Mouse (Mus musculus): Measurements from ENCODE around the gene Cyp4x1.

The Cyp4x1 gene

DNA sequence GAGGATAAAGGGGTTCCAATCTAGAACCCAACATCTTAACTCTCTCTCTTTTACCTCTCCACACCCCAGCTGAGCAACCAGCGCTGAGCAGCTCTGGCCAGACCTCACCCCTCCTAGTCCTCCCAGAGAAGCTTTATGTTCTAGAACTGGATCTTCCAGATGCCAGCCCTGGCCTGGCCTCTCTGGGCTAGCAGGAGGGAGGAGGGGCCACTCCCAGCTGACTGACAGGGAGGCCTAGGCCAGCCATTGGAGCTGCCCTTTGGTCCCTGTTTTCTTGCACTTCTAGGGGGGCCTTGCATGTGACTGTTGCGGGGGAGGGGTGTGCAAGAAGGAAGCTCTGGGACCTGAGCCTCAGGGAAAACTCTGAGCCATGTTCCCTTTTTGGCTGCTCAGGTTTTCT is 43.5 kb downstream of the Cyp4x1 start:
- in situ Hi-C loops (cut with MboI, MseI): no loop called here

DNA sequence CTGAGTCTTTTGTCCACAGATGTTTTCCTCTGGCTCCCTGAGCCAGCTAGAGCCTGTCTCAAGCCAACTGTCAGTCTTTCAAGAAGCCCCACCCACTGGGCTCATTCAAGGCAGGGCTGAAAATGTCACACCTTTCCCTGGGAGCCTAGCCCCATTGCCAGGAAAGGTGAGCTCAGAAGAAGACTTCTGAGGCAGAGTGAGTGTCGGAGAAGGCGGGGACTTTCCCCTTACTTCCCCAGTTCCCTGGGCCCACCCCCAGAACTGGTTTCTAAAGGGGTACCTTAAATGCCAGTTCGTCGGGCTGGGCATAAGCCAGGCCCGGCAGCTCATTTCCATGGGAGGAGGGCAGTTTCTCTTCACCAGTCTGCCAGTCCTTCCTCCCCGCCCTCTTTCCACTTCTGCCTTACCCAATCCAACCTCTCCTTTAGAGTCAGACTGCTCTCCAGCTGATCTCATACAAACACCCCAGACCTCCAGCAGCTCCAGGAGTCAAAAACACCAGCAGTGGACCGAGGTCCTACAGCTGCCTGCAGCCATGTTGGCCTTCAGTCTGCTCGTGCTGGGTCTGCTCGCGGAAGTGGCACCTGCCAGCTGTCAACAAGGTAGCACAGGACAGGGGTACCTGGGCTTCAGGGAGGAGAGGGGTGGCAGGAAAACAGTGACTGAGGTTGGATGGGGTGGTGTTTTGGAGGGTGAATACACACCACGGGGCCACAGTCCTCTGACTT is 45.3 kb downstream of the Cyp4x1 start, which contains the start of gene Pdzk1ip1:
Gene Pdzk1ip1, plus strand, starts transcription at position 98 of the 728 bp plus-strand sequence.
- in situ Hi-C loops (cut with MboI, MseI): no loop called here

DNA sequence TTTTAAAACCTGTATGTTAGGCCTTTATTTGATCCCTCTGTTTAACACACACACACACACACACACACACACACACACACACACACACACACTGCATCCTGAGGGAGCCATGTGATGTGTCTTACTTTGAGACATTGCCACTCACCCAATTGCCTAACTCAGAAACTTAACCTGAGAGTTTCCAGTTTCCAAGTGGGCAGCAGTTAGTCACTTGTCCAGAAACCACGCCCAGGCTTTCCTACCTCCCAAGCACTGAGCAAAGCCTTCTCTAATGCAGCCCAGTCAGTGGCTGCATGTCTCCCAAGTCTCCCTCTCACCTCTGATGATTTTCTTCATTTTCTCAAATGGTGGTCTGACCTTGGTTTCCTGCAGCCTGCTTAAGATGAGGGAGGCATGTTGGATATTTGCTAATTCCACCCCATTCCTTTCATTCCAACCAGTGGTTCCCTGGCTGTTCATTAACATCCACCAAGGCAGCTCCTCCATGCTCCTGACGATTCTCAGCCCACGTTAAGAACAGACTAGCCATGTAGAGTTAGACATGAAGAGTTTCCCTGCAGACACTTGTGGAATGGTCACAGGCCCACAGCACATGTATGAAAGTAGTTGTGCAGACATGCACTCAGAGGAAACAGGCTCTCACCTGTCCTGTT is 47.2 kb downstream of the Cyp4x1 start:
- in situ Hi-C loops (cut with MboI, MseI): no loop called here

DNA sequence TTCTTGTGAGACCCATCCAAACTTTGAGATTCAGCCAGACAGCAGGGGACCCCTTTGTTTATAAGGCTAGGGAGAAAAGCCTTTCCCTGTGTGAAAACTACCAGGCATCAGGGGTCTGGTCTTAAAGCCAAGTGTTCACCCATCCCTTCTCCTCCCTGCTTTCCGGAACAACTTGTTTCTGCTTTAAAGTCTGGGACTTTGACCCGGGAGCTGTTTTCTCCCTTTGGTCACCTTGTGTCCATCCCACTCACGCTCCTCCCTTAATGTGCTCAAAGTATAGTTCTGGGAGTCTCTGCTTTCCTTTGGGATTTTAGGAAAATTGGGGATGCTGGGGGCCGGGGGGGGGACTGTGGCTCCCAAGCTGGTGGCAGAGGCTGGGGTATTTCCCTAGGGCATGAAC is 47.8 kb downstream of the Cyp4x1 start:
- in situ Hi-C loops (cut with MboI, MseI): no loop called here

DNA sequence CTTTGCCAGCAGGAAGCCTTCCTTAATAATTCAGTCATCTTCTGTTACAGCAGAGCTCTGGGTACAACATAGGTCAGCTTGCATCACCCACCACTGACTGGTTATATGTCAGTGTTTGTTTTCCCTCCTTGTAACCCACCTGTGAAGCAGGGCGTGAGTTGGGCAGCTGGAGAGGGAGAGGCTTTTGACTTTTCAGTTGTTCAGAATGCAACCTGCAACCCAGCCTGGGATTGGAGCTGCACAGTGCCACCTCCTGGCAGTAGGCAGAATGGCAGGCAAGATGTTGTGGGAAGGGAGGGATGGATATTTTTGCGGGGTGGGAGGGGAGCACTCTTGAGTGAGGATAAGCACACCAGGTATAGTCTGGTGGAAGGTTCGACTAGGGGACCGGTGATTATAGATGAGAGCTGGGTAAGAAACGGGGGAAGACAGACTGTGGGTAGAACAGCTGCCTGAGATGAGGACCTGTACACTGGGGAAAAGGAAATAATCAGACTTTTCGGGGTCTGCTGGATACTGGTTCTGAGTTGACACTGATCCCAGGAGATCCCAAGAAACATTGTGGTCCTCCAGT is 48.5 kb downstream of the Cyp4x1 start:
- in situ Hi-C loops (cut with MboI, MseI): no loop called here

DNA sequence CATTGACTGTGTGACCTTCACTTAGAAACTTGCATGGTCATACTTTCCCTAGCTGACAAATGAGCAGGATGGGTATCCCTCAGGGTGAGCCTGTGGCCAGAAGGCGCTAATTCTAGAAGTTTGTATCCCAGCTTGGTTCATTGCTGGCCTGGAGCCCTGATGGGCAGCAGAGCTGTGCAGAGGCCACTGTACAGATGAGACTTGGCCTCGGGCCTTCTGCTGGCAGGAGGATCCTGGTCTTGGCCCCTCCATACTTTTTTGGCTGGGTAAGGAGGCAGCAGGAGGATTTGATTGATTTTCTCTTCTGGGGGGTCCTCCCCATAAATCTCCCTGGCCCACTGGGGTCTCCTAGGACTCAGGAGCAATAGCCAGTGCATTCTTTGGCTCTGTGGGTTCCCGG is 51.0 kb downstream of the Cyp4x1 start:
- in situ Hi-C loops (cut with MboI, MseI): no loop called here

DNA sequence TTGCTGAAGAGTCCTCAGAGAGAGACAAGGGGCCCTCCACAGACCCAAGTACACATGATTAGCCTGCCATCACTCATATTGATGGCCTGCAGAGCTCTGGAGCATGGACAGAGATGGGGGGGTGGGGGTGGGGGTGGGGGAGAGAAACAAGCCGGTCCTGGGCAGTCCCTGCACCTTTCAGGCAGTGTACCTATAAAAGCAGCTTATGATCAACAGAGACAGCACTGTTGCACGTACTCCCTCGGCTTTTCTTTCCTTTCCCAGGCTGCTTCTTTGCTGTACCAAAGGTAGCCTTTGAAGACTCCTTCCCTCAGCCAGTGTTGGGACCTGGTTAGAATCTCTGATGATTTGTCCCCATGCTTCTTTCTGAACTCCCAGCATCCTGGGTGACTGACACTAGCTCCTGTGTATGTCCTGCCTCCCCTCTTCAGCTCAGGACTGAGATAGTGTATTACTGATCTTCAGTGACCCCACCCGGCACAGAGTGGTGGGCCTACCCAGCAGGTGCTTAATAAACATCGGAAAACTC is 54.2 kb downstream of the Cyp4x1 start:
- in situ Hi-C loops (cut with MboI, MseI): no loop called here

DNA sequence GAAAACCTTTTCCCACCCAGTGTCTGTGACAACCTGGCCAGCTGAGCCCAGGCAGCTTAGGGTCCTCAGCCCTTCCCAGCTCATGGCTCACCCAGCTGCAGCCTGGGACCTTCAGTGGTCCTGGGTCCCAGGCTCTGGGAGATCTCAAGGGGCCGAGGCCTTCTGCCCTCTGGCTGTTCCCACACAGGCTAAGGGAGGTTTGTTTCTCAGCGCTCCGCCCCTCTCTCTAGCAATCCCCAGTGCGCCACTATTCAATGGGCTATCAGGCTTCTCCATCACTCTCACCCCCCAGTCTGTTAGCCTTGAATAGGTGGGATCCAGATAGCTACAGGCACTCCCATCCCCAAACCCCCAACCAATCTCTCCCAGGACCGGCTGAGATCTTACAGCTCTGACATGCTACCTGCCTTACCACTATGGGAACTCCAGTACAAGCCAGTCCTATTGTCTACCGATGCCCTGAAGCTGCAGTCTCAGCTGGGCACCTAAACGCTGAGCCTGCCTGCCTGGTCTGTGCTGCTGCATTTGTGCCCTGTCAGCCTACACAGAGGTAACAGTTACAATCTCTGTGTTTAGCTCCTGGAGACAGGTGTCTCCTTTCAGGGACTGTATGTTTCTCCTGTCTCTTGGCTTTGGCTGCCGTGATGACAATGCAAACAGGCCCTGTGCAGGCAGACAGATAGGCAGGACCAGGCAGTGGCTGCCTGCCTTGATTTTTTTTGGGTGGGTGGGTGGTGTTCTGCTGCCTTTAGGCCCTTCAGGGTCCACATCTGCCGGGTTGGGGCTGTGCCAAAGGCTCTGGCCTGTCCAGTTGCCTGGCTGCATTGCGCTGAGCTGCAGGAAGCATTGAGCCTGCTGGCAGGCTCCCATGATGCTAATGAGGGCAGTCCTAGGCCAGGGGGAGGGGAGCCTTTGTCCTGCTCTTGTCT is 54.9 kb downstream of the Cyp4x1 start:
- in situ Hi-C loops (cut with MboI, MseI): no loop called here

DNA sequence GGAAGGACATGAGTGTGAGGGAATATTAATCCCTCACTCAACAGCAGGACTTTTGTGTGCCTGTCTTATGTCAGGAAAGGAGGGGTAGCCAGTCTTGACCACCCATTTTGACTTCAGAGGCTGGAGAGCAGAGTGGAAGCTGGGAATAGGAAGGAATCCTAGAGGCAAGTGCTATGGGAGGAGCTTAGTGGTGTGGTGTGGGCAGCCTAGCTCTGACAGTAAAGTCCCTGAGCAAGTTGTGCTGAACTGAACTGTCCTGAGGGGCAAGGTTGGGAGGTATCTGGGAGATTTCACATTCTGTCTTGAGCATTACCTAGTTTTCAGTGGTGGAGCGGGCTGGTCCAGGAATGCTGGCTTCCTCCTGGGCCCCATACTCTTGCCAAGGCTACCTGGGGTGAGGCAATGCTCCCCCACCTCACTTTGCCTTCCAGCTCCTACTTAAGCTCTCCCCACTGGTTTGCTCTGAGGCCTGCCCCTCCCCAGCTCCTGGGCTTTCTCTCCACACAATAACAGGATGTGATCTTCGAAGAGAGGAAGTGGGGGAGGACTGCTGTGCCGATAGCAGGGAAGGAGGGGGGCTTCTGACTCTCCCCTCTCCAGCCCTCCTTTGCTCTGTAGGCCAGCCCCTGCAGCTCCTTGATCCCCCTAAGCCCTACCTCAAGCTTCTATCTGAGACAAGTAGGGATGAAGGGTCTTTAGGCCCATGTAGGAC is 58.7 kb downstream of the Cyp4x1 start:
- in situ Hi-C loops (cut with MboI, MseI): no loop called here

DNA sequence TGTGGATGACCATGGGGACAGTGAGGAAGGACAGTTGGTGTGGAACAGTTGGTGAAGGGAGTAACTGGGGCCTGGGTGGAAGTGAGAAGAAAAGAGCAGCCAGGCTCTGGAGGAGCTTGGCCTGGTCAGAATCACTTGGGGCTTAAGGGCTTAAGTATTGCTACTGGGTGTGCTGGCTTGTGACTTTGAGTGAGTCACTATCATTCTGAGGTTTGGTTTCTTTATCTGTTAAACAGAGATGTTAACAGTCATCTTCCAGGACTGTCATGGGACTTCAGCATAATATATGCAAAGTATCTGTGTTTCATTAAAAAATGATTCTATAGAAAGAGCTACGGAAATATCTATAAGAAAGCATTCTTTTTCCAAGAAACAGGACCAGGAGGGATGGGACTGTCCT is 59.3 kb downstream of the Cyp4x1 start:
- in situ Hi-C loops (cut with MboI, MseI): loop anchor here (25.0 kb wide), 1 partner anchor 863 kb away; the partner anchor contains the start of gene Dmbx1

DNA sequence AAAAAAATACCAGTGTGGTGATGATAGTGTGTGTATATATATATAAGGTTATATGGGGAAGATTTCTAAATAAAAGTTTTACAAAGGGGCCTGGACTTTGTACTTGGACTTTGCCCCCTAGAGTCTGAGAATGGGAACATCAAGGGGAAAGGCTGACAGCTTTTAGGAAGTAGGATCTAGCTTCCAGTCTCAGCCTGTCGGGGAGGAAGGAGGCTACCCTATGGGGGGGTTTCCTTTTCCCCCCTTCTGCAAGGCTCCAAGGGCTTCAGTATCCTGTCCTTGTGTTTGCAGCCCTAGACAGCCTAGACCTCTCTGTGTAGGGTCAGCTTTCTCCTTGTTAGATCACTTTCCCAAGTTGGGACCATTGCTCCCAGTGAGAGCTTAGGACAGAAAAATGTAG is 62.4 kb downstream of the Cyp4x1 start:
- in situ Hi-C loops (cut with MboI, MseI): loop anchor here (25.0 kb wide), 1 partner anchor 866 kb away; the partner anchor contains the start of gene Dmbx1

DNA sequence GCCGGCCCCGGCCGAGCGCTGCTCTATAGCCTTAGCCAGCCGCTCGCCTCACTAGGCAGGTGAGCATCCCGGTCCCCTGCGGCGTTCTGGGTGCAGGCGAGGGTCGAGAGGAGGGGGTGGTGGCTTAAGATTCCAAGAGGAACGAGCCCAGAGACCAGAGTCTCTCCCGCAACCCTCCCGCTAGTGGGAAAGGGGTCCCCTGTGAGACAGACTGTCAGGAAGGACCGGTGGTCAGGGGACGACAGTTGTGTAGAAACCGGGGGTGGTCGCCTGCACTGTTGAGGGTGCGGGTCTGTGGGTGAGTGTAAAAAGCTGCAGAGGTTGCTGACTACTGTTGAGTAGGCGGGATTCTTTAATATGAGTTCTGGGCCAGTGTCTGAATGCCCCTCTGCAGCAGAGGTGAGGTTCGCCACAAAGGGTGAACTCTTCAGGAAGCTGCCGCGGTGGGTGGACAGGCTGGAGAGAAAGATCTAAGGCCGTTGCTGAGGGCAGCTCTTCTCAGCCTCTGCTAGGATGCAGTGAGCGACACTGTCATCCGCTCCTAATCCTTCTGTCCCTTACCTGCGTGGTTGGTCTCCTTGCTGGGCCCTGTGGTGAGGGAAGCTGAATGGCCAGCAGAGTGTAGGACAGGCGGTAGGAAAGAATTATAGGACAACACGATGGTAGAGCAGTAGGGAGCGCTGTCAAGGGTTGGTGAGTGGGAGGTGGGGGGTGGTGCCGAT is 70.4 kb downstream of the Cyp4x1 start:
- in situ Hi-C loops (cut with MboI, MseI): loop anchor here (25.0 kb wide), 1 partner anchor 874 kb away; the partner anchor contains the start of gene Dmbx1

DNA sequence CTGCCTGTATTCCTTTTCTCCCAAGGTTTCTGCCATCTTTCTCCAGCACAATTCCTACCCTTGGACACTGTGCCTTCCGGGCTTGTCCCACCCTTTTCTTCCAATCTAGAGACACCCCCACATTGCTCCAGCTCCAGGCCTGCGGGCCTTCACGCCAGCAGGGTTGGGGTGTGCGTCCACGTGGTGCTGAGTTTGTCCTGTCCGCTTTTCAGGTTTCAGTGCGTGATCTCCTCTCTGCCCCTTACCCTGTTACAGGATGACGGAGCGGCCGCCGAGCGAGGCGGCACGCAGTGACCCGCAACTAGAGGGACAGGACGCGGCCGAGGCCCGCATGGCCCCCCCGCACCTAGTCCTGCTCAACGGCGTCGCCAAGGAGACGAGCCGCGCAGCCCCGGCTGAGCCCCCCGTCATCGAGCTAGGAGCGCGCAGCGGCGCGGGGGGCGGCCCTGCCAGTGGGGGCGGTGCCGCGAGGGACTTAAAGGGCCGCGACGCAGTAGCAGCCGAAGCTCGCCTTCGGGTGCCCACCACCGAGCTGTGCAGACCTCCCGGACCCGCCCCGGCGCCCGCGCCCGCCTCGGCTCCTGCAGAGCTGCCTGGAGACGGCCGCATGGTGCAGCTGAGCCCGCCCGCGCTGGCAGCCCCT is 71.1 kb downstream of the Cyp4x1 start:
- in situ Hi-C loops (cut with MboI, MseI): loop anchor here (25.0 kb wide), 1 partner anchor 874 kb away; the partner anchor contains the start of gene Dmbx1

DNA sequence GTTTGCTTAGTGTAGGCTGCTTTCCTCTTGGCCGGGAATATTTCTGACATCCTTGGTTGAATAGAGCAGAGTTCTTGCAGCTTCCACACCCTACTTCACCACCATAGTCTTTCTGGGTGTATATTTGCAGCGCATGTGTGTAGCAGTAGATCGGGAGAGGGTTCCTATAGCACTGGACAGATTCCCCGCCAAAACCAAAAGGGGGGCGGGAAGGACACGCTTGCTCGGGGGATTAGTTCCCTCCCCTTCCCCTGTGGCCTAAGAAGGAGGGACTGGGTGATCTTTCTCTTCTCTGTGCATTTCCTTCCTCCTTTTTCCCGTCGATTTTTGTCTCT is 71.6 kb downstream of the Cyp4x1 start:
- in situ Hi-C loops (cut with MboI, MseI): loop anchor here (25.0 kb wide), 1 partner anchor 875 kb away; the partner anchor contains the start of gene Dmbx1

DNA sequence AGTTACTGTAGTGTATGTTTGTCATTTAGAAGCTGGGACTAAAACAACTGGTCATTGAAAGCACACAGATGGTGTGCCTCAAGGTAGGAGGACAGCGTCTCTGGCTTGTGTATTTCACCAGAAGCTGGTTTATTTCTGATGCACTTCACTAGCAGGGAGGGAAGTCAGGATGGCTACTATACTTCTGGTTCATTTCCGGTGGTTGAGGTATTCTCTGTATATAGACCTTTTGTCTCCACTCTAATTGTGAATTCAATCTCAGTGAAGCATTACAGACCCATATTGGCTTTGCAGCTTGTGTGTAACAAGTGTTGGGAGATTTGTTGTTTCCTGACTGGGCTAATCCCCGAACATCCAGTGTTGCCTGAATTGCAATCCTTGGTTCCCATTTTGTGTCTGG is 73.3 kb downstream of the Cyp4x1 start:
- in situ Hi-C loops (cut with MboI, MseI): loop anchor here (25.0 kb wide), 1 partner anchor 877 kb away; the partner anchor contains the start of gene Dmbx1

DNA sequence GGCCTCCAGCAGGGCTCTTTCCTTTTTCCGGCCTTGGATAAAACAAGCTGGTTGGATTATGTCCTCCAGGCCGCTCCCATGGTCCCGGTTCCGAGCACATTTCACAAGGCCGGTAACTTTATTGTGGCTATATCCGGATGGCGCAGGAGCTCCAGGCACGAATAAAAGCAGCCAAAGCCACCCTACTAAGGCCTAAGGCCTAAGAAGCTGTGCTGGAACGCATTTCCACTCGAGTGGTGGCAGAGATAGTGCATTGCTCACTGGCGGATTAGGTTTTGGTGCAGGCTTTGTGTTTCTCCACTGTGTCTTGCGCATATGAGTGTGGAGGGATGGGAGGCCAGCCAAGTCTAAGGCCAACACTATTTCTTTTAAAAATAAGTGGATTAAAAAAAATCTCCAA is 74.2 kb downstream of the Cyp4x1 start:
- in situ Hi-C loops (cut with MboI, MseI): loop anchor here (25.0 kb wide), 1 partner anchor 877 kb away; the partner anchor contains the start of gene Dmbx1

DNA sequence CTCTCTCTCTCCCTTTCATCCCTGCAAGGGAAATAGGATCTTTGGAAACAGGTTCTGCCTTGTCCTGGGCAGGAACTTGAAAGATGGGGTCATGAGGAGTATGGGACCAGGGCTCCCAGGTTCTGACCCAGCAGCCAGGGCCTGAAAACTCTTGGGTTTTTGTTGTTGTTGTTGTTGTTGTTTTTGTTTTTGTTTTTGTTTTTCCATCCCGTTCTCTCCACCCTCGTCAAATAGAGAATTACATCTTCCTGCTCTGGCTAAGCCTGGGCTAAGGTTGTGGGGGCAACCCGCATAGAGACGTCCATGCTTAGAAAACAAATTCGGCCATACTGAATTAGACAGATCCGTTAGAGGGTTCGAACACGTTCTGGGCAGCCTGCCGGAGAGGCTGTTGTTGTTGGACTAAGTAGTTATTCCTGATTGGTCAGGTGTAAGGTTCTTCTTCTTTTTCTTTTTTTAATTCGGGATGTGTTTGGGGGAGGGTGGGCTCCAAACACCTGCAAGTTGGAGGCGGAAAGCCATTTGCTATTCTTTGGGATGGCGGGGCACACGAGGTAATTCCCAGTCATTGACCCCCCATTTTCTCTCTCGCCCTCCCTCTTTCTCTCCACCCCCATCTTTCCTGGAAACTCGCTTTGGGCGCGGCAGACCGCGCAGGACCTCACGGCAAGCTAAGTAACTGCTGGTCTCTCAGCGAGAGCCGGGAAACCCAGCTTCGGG is 75.0 kb downstream of the Cyp4x1 start:
- in situ Hi-C loops (cut with MboI, MseI): loop anchor here (25.0 kb wide), 1 partner anchor 878 kb away; the partner anchor contains the start of gene Dmbx1

DNA sequence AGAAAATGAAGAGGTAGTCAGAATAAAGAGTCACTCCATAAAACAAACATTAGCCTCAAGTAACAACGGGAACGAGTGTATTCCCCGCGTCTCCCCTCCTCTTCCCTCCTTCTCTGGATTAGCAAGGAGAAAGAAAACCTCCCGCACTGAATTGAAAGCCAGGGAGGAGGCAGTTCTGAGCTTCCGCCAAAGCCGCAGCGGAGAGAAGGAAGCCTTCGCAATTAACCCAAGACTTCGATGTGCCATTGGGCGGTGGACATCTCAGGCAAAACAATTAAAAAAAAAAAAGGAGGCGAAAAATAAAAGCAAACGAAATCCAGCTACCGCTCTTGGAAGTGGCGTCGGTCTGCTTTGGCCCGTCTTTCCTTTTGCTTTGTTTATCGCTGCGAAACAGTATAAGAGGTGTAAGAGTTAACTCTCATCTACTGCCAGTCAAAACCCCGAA is 75.7 kb downstream of the Cyp4x1 start:
- in situ Hi-C loops (cut with MboI, MseI): loop anchor here (25.0 kb wide), 1 partner anchor 879 kb away; the partner anchor contains the start of gene Dmbx1

Data from T-helper 1 cell (primary cell).